Mouse (Mus musculus) myocyte (in vitro differentiated cells): Measurements from ENCODE around the gene Myo1e. TPM values are rescaled to one million over a fixed set of nuclear protein-coding genes. Genes with fewer than 3 reads are reported as not detected.

Experiments
- H3K27me3 ChIP-seq: one replicate; pipeline ENCODE4 v1.6.1; 2011; ENCODE audit not compliant: control insufficient read depth, insufficient read depth, insufficient read length
- H3K36me3 ChIP-seq: one replicate; pipeline ENCODE4 v1.6.1; 2011; ENCODE audit not compliant: control insufficient read depth, insufficient read depth
- H3K4me2 ChIP-seq: one replicate; pipeline ENCODE4 v1.6.1; 2011; ENCODE audit warnings: low read depth, control low read depth
- H3K4me3 ChIP-seq: one replicate; pipeline ENCODE4 v1.5.1; 2011; ENCODE audit warnings: mild to moderate bottlenecking, control low read depth, moderate library complexity
- H3K79me2 ChIP-seq: one replicate; pipeline ENCODE4 v1.6.1; 2011; ENCODE audit not compliant: control insufficient read depth, insufficient read depth
- H3ac ChIP-seq: one replicate; pipeline ENCODE4 v1.6.1; 2011; ENCODE audit not compliant: control insufficient read depth, insufficient read length
- CEBPB ChIP-seq: IDR thresholded peaks from 2 replicates; pipeline ENCODE4 v1.6.1; 2011; ENCODE audit warnings: mild to moderate bottlenecking, moderate library complexity; ENCODE audit not compliant: poor library complexity, insufficient read depth, severe bottlenecking
- E2F4 ChIP-seq: IDR thresholded peaks from one replicate; pipeline ENCODE4 v1.6.1; 2011; ENCODE audit warnings: mild to moderate bottlenecking, control low read depth, moderate library complexity; ENCODE audit not compliant: insufficient read depth
- MAX ChIP-seq: IDR thresholded peaks from one replicate; pipeline ENCODE4 v1.6.1; 2011; ENCODE audit warnings: low read depth, mild to moderate bottlenecking, control low read depth
- MYOD1 ChIP-seq, 3 experiments: IDR thresholded peaks; one replicate each; pipeline ENCODE4 v1.6.1; 2011; ENCODE audit warnings: control low read depth in 2 of 3, low read depth in 2 of 3, mild to moderate bottlenecking in 2 of 3, moderate library complexity in 1 of 3; ENCODE audit not compliant: insufficient read length in 2 of 3, control insufficient read depth in 1 of 3
- MYOG ChIP-seq, 3 experiments: IDR thresholded peaks; one replicate each; pipeline ENCODE4 v1.6.1; 2011; ENCODE audit warnings: control low read depth in 2 of 3, low read depth in 2 of 3, mild to moderate bottlenecking in 2 of 3; ENCODE audit not compliant: insufficient read length in 2 of 3, control insufficient read depth in 1 of 3, insufficient read depth in 1 of 3
- POLR2A ChIP-seq: IDR thresholded peaks from one replicate; pipeline ENCODE4 v1.6.1; 2011; ENCODE audit warnings: low read depth, mild to moderate bottlenecking, control low read depth, moderate library complexity; ENCODE audit not compliant: insufficient read length
- POLR2AphosphoS2 ChIP-seq: IDR thresholded peaks from one replicate; pipeline ENCODE4 v1.6.1; 2011; ENCODE audit warnings: low read depth, control low read depth; ENCODE audit not compliant: insufficient read length
- REST ChIP-seq: IDR thresholded peaks from one replicate; pipeline ENCODE4 v1.6.1; 2011; ENCODE audit warnings: mild to moderate bottlenecking, control low read depth, moderate library complexity; ENCODE audit not compliant: insufficient read depth, insufficient read length
- SRF ChIP-seq: IDR thresholded peaks from one replicate; pipeline ENCODE4 v1.6.1; 2011; ENCODE audit warnings: low read depth; ENCODE audit not compliant: control insufficient read depth, insufficient read length
- TCF12 ChIP-seq: IDR thresholded peaks from one replicate; pipeline ENCODE4 v1.6.1; 2011; ENCODE audit warnings: mild to moderate bottlenecking, control low read depth; ENCODE audit not compliant: poor library complexity, insufficient read depth, severe bottlenecking
- TCF3 ChIP-seq: IDR thresholded peaks from one replicate; pipeline ENCODE4 v1.6.1; 2011; ENCODE audit warnings: low read depth, control low read depth; ENCODE audit not compliant: insufficient read length
- USF1 ChIP-seq: IDR thresholded peaks from one replicate; pipeline ENCODE4 v1.6.1; 2011; ENCODE audit warnings: low read depth, mild to moderate bottlenecking, control low read depth, moderate library complexity
- polyA plus RNA-seq: library from polyadenylated mRNA; unstranded; fragments of >200 nt; fragmentation: generic; extraction: Trizol; gene quantifications from one replicate; pipeline ENCODE4 v1.2.1, GENCODE M21; 2012; ENCODE audit warnings: missing spikeins

The Myo1e gene
- polyA plus RNA-seq, 1 experiment = 26.5 TPM

DNA sequence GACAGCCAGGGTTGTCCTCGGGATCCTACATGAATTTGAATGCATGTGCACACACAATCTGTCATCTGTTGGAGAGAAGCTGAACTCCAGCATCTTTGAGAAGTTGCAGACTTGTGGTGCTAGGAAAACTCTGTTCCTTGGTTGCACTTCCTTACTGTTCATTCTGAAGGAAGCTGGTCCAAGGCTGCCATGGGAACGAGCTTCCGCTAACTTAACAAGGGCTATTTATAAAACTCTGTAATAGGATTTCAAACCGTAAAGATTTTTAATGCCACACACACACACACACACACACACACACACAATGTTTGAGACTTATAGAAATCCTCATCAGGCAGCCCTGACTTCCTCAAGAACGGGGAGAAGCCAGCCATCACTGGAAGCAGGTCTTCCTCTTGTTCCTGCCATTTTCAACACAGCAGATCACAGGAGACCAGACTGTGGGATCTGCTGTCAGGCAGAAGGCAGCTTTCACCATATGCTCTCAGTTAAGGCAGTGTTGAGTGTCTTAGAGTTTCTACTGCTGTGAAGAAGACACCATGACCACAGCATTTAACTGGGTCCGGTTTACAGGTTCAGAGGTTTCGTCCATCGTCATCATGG lies 194.9 kb downstream of the Myo1e start:
- peaks cover 23% of the 10 kb centered on the region for H3K36me3 ChIP-seq

DNA sequence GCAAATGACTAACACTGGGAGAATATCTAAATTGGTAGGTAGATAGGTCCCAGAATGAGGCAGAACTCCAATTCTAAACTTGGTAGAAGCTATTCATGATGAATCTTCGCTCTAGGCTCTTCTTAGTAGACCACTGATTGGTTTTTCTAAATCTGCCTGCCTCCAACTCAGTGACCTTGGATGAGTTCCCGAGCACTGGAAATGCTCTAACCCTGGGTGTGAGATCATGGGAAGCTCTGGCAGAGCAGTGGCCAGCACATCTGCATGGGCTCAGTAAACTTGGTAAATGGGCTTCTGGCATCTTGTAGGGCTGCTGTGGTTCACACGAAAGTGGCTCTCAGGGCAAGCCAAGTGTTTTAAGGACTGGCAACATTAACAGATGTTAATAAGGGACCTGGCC lies 199.4 kb downstream of the Myo1e start:
- Histone ChIP-seq H3K4me2 (no peak overlapping the region), H3K27me3 (no peaks in the 10 kb centered on the region), H3ac (no peak overlapping the region), H3K79me2 (no peaks in the 10 kb centered on the region), H3K36me3 (peaks cover 7% of the 10 kb centered on the region), H3K4me3 (no peak overlapping the region)
- no peak for TF ChIP-seq TCF12
- no peak for TF ChIP-seq E2F4
- no peak for TF ChIP-seq POLR2A
- no peak for TF ChIP-seq MYOD1 (IDR thresholded peaks at IDR 0.05; ENCODE audit: control insufficient read depth in 1 of 3, insufficient read length in 2 of 3, low read depth in 2 of 3)
- TF ChIP-seq MYOG (IDR thresholded peaks at IDR 0.05; ENCODE audit: control insufficient read depth in 1 of 3, insufficient read depth in 1 of 3, insufficient read length in 2 of 3, low read depth in 2 of 3) = no peak
- TF ChIP-seq SRF = no peak
- TF ChIP-seq REST = no peak
- TF ChIP-seq TCF3 = no peak
- no peak for TF ChIP-seq USF1

More for the DNA sequence above, 194.9 kb downstream of the Myo1e start:
- no peak overlapping the region for H3ac ChIP-seq
- no peaks in the 10 kb centered on the region for H3K27me3 ChIP-seq
- TF ChIP-seq POLR2AphosphoS2 (no peak), TCF3 (no peak), CEBPB (no peak), E2F4 (no peak), POLR2A (no peak), TCF12 (no peak), MYOG (IDR thresholded peaks at IDR 0.05; ENCODE audit: control insufficient read depth in 1 of 3, insufficient read depth in 1 of 3, insufficient read length in 2 of 3, low read depth in 2 of 3) (no peak), SRF (no peak), MAX (no peak), REST (no peak), USF1 (no peak), MYOD1 (IDR thresholded peaks at IDR 0.05; ENCODE audit: control insufficient read depth in 1 of 3, insufficient read length in 2 of 3, low read depth in 2 of 3) (no peak)
- no peak overlapping the region for H3K4me2 ChIP-seq
- H3K4me3 ChIP-seq = no peak overlapping the region
- H3K79me2 ChIP-seq = no peaks in the 10 kb centered on the region

DNA sequence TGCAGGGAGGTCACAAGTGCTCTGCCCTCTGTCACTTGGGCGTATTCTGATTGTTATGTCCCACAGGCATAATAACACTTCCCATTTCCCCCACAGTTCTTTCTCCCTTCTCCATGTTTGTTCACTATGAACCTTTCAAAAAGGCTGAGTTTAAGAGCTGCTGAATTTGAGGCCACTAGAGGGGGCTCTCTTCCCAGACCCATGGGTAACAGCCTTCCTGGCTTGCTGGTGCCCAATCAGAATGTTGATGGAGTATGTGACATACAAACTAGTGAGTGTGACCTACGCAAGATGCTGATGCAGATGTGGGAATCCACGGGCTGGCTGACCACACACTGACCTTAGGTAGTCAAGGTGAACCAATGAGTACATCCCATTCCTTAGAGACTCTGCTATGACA lies 201.6 kb downstream of the Myo1e start:
- H3K27me3 ChIP-seq = no peaks in the 10 kb centered on the region
- H3K4me3 ChIP-seq = no peak overlapping the region
- no peak for TF ChIP-seq REST
- H3ac ChIP-seq = no peak overlapping the region
- H3K4me2 ChIP-seq = no peak overlapping the region
- H3K79me2 ChIP-seq = no peaks in the 10 kb centered on the region
- peaks cover 16% of the 10 kb centered on the region for H3K36me3 ChIP-seq

DNA sequence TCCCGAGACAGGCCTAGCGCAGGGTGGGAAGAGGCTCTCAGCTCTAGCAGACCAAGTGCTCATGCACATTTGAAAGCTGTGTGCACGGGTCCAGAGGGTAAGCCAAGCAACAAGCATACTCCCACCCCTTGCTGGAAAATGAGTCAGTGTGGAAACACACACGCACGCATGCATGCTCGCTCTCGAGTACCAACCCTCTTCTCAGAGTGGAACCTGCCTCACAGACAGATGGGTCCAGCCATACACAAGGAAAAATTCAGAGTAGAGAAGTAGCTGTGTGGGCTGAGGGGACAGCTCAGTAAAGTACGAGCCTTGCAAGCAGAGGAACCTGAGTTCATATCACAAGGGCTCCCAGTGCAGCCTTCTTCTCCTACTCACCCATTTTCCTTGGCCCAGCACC lies 202.6 kb downstream of the Myo1e start:
- H3K79me2 ChIP-seq = no peaks in the 10 kb centered on the region
- no peaks in the 10 kb centered on the region for H3K27me3 ChIP-seq
- TF ChIP-seq REST (no peak), TCF3 (no peak), USF1 (no peak), MAX (no peak), CEBPB (no peak), POLR2A (no peak), SRF (no peak), MYOD1 (IDR thresholded peaks at IDR 0.05; ENCODE audit: control insufficient read depth in 1 of 3, insufficient read length in 2 of 3, low read depth in 2 of 3) (no peak), TCF12 (no peak), MYOG (IDR thresholded peaks at IDR 0.05; ENCODE audit: control insufficient read depth in 1 of 3, insufficient read depth in 1 of 3, insufficient read length in 2 of 3, low read depth in 2 of 3) (no peak), POLR2AphosphoS2 (no peak), E2F4 (no peak)
- no peak overlapping the region for H3K4me2 ChIP-seq
- H3K36me3 ChIP-seq = peaks cover 22% of the 10 kb centered on the region
- H3K4me3 ChIP-seq = no peak overlapping the region
- H3ac ChIP-seq = no peak overlapping the region

DNA sequence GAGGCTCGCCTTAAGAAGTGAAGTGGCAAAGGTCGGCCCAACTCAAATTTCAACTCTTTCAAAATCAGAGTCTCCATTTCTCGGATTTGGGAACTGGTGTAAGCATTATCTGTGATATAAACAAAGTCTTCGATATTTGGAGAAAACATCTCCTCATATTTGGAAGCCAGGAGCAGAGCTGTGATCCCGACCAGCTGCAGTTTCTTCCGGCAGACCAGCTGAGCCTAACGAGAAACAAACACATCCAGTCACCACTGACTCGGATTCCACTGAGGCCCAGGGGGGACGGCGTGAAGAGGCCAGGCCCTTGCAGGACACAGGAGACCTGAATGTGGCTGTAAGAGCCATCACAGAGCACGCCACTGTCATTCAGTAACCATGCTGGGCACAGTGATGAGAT lies 203.5 kb downstream of the Myo1e start:
- H3ac ChIP-seq = no peak overlapping the region
- H3K4me2 ChIP-seq = no peak overlapping the region
- TF ChIP-seq TCF3 = no peak
- no peak for TF ChIP-seq MYOG (IDR thresholded peaks at IDR 0.05; ENCODE audit: control insufficient read depth in 1 of 3, insufficient read depth in 1 of 3, insufficient read length in 2 of 3, low read depth in 2 of 3)
- no peak for TF ChIP-seq REST
- TF ChIP-seq E2F4 = no peak
- no peak for TF ChIP-seq POLR2A
- TF ChIP-seq POLR2AphosphoS2 = no peak
- no peak for TF ChIP-seq MYOD1 (IDR thresholded peaks at IDR 0.05; ENCODE audit: control insufficient read depth in 1 of 3, insufficient read length in 2 of 3, low read depth in 2 of 3)
- TF ChIP-seq TCF12 = no peak
- TF ChIP-seq SRF = no peak
- no peak for TF ChIP-seq MAX
- TF ChIP-seq USF1 = no peak
- TF ChIP-seq CEBPB = no peak
- H3K36me3 ChIP-seq = peaks cover 22% of the 10 kb centered on the region
- H3K27me3 ChIP-seq = no peaks in the 10 kb centered on the region
- no peak overlapping the region for H3K4me3 ChIP-seq
- no peaks in the 10 kb centered on the region for H3K79me2 ChIP-seq
